Mouse (Mus musculus): Measurements from ENCODE around the gene Alg14.

Alg14 gene

DNA sequence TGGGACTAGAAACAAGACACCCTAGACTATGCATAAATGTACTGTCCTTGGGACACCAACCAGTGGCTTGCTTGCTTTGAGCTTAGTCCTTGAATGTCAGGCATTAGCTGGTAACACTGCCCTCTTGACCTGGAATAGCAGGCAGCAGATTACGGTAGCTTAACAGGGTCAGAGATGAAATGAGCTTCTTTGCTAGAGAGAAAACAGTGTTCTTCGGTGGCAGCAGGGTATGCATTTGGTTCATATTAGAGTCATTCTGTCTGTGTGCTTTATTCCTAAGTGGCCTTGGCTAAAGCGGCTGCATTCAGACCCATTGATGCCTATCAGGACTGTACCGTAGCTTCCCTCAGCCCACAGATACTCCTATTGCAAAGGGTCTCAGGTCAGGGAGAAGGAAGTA lies 72.8 kb downstream of the Alg14 start:
- DNase-seq (ENCODE audit: low read depth, low spot score) = no peak

DNA sequence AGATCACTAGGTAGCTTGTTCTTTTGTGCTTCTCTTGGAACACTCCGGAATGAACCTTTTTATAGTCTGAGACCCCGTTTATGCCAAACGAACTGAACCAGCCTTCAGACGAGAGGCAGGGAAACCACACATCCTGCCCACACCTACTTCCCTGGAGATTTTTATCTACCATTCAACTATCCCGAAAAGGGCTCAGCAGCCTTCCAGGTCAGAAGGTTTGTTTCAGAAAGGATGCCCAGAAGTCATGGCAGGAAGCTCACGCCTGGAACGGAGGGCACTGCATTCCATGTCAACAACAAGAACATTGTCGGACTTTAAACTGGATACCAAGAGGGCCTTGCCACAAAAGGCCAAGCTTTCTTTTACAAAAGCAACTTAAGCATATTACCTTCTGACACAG lies 73.6 kb downstream of the Alg14 start:
- DNase-seq (ENCODE audit: low read depth, low spot score) = no peak

DNA sequence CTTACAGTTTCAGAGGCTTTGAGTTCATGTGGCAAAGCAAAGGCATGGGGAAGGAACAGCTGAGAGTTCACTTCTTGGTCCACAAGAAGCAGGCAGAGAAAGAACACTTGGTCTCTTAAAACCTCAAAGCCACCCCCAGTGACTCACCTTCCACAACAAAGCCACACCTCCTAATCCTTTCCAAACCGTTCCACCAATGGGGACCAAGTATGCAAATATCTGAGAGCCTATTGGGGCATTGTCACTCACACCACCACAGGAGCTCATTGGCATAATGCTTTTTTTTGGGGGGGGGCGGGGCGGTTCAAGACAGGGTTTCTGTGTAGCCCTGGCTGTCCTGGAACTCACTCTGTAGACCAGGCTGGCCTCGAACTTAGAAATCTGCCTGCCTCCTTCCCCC lies 77.0 kb downstream of the Alg14 start:
- no peak for DNase-seq (ENCODE audit: low read depth, low spot score)

DNA sequence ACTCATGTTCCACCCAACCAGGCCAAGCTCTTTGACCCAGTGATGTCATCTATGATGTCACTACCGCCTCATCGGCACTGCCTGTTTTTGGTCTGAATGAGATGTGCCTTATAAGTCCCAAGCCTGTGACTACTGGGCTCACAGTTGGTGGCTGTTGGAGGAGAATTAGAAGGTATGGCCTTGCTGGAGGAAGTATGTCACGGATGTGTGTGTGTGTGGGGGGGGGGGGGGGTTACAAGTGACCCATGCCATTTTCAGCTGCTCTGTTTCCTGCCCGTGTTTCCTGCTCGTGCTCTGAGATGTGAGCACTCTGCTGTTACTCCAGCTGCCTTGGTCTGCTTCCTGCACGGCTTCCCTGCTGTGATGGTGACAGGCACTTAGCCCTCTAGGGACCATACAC lies 77.9 kb downstream of the Alg14 start:
- DNase-seq (ENCODE audit: low read depth, low spot score) = no peak

DNA sequence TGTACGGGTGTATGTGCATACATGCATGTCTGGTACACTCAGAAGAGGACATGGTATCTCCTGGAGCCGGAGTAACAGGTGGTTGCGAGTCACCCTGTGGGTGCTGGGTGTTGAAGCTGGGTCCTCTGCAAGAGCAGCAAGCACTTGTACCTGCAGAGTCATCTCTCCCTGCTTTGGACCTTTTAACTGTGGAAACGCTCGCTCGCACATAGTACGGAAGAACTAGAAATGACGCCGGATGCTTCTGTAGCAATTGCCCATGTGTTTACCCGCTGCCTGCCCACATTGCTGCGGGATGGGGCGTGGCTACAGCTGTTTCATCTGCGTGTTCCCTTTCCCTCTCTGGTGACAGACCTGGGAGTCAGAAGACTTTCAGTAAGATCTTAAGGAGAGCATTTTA lies 78.7 kb downstream of the Alg14 start:
- no peak for DNase-seq (ENCODE audit: low read depth, low spot score)

DNA sequence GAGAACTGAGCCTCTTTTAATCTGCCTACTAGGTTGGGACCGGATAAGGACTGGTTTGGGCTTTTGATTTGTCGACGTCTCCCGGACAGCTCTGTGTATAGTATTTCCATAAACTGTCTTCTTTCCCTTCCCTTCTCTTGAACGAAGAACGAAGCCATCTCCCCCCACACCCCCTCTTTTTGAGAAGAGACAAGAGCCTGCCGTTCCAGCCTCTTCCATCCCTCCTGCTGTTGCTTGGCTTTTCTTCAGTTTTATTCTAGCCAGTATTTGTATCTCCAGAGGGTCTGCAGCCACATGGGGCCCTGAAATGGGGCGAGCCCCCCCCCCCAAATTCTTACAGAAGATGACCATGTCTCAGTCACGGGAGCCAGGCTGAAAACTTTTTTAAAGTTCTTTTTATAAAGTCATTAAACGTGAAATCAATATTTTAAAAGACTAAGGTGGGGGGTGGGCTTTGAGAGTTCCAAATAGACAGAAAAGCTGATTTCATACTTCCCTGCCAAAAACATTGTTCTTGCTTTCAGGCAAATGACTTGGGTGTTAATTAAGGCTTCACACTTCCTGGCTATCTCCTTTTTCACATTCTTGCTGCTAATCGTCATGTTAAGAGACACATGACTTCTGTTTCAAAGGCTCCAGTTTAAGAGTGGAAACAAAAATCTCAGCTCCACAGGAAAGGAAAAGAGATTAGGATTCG lies 79.4 kb downstream of the Alg14 start:
- DNase-seq (ENCODE audit: low read depth, low spot score) = no peak

DNA sequence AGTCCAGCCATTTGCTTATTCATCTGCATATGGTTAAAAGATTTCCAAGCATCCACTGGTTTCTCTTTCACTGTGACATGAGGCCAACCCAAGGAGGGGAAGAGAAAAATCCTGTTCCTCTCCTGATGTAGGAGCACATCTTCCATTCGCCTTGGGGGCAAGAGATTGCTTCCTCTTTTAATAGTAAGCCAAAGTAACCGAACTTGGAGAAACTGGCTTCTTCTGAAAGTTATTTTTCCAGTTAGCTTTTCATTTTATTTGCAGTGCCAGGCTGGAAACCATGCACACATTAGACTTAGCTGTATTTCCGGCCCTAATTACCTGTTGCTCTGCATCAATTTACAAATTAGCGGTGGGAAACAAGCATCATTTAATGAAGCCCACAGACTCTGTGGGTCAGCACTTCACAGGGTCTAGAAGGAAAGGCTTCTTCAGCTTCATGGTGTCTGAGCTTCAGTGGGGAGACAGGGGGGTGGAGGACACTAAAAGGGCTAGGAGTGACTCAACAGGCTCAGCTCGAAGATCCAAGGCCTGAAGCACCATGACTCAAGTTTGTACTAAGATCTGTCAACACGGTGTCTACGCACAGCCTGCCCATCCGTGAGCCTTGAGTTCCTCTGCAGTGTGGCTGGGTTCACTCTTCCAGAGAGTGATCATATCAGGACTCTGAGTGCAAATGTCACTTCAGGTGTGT lies 80.1 kb downstream of the Alg14 start:
- DNase-seq (ENCODE audit: low read depth, low spot score) = no peak

DNA sequence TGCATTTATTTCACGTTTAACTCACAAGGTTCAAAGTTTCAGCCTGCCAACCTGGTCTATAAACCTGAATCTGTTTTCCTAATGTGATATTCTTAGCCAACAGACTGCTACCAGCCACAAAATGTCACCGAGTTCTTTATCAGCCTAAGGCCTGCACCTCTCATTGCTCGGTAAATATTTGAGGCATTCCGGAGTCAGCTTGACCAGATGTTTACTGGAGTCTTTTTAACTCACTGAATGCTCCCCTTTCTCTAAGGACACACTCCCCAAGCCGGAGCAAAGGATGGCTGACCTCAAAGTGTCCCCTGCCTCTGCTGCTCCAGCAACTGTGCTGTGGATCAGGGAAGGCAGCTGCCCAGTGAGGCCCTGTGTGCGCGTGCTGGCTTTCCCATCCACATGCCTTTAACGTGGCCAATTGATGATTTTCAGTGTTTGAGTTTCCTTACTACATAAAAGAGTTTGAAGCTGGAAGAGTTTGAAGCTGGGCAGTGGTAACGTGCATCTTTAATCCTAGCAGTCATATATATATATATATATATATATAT lies 82.4 kb downstream of the Alg14 start:
- DNase-seq (ENCODE audit: low read depth, low spot score) = no peak

DNA sequence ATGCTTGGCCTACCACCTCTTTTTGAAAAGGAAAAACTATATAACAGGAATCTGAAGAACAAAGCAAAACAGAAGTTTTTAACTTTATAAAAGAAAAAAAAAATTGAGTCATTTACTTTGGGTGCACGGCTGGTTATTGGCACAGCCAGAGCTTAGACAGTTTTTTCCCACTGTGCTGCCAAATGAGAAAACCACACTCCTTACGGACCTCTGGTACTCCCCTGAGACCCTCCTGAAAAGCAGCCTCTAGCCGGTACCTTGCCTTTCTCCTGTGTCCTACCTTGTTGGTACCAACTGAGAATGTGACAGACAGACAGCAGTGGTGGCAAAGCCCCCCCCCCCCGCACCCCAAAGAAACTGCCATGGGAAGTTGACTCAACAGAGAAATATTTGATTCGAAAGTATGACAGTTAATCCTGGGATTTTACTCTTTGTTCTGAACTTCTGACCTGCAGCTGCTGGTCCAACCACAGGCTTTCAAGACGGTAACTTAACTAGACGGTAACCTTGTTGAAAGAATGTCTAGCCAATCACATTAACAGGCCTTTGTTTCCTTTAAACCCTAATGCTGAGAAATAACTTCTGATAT lies 84.1 kb downstream of the Alg14 start:
- DNase-seq (ENCODE audit: low read depth, low spot score) = no peak

DNA sequence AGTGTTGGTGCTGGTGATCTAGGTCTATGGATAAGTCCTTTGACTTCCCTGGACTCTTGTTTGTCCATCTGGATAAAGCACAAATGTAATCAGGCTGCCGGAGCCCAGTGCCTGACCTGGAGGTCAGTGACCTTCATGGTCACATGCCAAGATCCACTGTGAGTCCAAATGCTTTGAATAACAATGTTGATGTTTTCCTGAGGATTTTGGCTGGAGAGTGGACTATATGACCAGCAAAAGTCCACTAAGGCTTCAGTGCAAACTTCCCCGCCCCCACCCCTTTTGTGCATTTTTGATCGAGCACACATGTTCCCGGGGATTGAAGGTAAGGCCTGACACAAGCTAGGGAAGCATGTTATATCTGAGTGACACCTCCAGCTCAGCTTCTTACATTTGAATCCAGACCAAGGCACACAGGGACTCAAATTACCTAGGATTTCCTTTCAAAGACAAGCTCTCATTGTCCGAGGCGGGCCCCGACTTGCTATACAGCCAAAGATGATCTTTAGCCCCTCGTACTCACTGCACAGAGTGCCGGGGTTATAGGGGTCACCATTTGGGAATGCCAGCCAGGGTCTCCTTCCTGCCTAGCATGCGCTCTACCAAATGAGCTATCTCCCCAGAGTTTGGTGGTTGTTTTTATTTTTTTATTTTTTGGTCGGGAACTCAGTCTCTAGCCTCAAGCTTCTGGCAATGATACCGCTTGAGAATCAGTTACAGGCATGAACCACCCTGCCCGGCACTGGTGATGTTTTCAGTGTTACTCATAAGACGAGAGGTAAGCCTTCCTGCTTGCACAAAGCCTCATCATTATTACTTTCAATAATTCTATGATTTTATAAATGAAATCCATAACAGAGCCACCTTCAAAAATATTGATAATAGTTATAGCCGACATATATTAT lies 87.4 kb downstream of the Alg14 start:
- DNase-seq (ENCODE audit: low read depth, low spot score) = no peak

DNA sequence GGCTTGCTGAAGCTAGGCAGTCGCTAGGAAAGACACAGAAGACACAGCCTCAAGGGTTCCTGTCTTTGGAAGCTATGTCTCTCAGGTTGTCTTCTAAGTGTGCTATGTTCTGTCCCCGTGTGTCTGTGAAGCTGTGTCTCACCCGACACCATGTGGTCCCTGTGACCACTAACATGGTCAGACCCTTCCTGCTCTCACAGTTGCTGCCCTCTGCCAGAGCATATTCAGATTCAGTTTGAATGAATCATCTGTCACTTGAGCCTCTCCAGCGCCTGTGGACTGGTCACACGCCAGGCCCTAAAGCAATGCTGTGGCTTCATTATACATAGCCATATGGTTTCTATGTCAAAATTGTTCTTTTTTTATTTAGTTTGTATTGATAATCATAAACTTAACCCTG lies 88.1 kb downstream of the Alg14 start:
- no peak for DNase-seq (ENCODE audit: low read depth, low spot score)

DNA sequence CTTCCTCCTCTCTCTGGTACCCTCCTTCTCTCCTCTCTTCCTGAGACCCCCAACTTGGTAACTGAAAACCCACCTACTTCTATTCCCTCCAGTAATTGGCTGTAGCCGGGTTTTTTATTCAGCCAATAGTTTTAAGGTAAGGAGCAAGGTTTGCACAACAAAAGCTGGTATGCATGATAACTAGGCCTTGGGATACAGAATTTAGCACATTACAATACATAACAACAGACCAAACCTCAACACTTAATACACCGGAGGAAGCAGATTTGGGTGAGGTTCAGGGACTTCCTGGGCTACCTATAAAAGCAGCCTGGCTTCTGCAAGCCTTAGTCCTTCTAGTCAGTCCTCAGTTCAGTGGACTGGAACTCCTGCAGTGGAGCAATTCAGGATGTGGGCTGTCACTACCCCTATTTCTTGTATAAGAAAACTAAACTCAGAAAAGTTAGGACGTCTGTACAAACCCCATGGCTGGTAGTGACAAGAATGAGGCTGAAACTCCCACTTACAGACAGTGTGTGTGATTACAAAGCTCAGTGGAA lies 96.0 kb downstream of the Alg14 start:
- DNase-seq (ENCODE audit: low read depth, low spot score) = no peak

DNA sequence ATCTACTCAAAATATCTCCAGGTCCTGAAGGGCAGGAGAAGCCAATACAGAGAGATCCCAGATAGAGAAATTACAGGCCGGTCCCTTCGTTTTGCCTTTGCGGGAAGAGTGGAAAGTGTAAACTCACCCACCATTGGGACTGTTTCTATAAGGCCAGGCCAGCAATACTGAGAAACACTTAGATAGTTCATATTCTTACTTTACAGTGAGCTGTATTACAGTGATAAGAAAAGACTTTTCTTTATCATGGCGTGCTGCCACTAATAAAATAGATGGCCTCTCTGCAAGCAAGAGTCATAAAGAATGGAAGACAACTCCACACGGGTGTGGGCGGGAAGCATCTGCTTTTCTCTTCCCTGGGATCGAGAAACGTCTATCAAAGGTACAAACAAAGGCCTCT lies 97.8 kb downstream of the Alg14 start:
- DNase-seq (ENCODE audit: low read depth, low spot score) = no peak

DNA sequence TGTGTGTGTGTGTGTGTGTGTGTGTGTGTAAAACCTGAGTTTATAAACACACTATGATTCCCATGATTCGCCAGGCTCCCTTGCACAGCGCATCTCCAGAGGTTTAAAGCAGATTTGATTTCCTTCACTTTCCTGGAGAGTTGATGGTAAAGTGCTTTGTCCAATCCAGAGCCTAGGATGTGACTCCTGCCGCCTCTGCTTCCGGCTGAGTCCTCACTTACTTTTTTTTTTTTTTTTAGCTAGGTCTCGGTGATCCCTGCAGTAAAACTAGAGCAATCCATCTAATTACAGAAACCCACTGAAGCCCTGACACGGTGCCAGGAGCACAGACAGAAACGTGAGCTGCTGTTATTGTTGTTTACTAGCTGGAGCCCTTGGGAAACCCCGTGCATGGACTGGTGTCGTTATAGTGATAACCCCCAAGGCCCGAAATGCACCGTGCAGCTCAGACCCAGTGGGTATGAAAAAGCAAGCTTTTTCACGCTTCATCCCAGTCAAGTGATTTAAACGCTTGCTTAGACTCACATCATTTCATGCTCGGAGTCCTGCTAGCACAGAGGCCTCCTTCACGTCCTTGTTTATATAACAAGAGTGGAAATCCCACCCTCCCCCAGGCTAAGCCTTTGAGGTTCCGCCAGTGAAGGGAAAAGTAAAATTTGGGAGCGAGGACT lies 98.4 kb downstream of the Alg14 start:
- peak; percentile 18 for DNase-seq (ENCODE audit: low read depth, low spot score)

DNA sequence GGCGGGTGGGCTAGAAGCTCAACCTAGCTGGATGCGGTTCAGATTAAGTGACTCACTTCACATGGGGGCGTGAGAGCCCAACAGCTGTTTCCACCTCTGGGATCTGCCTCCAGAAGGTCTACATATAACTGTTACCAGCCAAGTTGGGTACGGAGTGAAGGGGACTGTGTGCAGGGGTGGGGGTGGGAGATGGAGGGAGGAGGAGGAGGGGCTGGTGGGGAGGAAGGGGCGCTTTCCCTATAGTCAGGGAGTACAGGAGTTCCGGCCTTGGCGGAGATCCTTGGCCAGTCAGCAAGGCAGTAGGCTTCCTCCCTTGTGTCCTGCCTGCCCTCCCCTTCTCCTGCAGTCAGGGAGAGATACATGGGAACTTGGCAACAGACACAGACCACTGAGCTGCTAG lies 99.2 kb downstream of the Alg14 start:
- DNase-seq (ENCODE audit: low read depth, low spot score) = no peak

DNA sequence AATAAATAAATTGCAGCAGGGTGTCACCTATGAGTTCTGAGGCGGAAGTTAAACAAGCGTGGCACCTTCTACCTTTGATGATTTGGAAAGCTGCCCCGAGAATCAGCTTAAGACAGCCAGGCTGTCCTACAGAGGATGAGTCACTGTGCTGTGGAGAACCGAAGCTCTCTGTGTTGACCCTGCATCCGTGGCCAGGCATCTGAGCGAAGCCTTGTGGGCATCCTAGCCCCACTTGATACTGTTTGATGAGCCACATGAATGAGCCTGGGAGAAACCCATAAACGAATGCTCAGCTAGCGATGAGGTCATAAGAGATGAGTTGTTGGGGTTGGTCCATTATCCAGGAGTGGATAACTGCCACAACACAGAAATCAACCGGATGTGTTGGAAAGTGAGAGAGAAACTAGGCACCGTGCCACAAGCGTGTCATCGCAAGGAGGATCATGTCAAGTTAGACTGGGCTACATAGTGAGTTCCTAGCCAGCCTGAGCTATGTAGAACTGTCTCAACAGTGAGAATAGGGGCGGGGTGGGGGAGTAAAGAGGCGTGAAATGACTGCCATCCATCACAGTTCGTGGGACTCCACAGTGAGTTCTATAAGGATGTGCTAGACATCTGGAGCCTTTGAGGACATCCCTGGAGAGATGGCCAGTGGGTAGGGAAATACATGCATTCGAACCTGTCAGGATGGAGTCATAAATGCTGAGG lies 104.2 kb downstream of the Alg14 start:
- DNase-seq (ENCODE audit: low read depth, low spot score) = no peak

DNA sequence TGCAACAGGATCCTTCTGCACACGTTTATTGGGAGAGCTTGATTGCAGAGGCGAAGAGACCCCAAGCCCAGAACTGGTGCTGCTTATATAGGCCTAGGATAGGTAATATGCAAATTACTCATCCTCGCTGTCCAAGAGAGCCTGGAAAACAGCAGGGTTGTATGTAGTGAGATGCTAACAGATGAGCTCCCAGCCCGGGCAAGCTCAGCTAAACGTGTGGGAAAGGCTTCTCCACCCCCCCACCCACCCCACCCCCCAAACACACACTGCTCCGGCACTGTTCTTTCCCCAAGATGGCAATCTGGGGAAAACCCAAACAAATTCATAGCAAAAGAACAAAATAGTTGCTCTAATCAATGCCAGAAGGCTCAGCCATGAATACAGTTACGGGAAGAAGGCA lies 105.0 kb downstream of the Alg14 start:
- DNase-seq (ENCODE audit: low read depth, low spot score) = no peak

DNA sequence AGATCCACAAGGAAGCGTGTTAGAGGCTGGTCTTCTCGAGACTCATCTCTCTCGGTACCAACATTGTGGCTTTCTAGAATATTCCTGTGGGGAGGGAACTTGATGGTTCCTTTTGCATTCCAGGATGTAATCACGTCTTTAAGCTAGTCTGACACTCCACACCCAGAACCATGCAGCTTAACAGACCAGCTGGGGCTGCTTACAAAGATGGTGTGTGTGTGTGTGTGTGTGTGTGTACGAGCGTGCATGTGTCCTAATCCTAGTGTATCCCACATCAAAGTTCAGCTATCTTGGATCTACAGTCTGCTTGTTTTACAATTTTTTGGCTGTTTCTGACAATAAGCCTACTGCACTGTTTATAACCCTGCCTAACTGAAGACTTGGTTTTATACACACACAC lies 105.4 kb downstream of the Alg14 start:
- no peak for DNase-seq (ENCODE audit: low read depth, low spot score)

DNA sequence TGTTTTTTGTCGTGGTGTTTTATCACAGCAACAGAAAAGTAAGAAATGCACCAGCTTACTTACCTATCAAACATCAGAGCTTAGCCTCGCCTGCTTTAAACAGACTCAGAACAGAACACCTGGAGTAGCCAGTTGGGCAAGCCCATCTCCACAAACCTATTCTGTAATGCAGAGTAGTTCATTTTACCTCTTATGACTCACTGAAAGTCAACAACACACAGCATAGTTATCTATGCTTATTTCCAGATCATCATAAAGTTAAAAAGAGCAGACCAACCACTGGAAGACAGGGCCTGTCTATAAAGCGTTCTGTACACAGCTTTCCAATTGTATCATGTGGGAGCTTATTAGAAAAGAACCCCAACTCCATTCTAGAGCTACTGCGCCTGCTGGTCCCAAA lies 109.8 kb downstream of the Alg14 start:
- no peak for DNase-seq (ENCODE audit: low read depth, low spot score)

DNA sequence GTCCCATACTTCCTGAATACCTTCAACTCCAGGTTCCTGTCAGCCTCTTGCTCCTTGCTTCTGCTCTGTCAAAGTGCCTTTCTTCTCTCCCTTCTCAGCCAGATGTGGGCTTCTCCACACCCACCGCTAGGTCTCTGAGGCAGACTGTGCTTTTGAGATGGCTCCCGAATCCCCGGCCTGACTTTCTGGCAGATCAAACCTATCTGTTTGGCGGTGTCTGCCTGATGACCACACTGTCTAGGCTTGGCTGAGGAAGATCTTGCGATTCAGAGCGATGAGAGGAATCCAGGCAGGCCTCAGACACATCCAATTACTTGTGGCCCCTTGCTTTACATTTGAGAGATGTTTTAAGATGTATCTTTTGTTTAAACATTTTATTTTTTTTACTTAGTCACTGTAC lies 110.5 kb downstream of the Alg14 start:
- DNase-seq (ENCODE audit: low read depth, low spot score) = no peak

Data from retina, adult 2 months (tissue).